Mouse (Mus musculus): ENCODE data around the gene Nox3.

Gene Nox3

DNA sequence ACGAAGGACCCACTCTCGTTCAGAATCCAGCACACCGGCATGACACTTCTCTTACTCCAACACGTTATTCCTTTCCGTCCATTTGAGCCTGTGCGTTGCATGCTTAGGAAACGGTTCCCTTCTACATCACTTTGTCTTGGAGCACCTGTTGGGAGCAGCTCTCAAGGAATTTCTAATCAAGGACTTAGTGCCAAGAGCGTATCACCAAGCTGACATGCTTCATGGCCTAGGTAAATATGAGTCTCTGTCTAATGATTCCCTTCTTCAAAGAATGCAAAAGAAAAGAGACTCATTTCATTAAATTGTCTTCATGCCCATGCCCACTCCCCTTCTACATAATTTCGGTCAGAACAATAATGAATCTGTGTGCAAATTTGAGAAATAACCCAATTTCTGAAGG, at the start of gene Nox3:
Gene Nox3 (minus strand): TSS at position 101 of the 400 bp plus-strand sequence.
- DNase-seq (ENCODE audit: low spot score), result no peak

DNA sequence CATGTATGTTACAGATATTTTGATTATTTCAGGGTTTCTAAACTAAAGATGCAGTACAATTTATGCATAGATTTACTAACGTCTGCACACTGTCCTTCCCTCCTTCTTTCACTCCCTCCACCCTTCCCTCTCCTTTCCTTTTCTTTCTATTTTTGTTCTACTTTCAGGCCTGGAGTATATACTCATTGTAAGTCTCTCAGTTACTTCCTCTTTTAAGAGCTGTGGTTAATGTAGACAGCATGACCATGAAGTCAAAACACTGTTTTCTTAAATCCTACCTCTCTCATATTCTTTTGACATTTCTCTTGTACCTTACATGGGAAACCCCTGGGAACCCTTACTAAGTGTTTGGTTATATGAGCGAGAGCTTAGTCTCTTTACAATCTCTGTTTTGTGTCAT, 48.3 kb upstream of the Nox3 start:
- DNase-seq (ENCODE audit: low spot score), result no peak

DNA sequence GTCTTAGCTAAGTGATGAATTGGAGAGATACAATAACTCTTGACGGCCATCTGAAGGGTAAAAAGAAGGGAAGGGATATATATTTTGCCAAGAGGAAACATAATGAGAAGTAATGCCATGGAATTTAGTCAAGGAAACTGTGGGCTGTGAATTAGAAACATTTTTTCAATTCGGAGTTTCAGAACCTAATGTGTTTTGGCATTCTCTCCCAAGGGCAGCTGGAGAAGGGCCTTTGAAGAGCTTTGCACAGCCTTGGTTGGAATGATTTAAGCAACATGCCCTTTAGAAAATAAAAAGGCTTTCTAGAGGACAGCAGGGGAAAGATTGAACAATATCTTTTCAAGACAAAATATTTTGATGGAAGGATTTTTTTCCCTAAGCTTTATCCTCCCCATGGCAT, 40.9 kb upstream of the Nox3 start:
- no peak for DNase-seq (ENCODE audit: low spot score)

DNA sequence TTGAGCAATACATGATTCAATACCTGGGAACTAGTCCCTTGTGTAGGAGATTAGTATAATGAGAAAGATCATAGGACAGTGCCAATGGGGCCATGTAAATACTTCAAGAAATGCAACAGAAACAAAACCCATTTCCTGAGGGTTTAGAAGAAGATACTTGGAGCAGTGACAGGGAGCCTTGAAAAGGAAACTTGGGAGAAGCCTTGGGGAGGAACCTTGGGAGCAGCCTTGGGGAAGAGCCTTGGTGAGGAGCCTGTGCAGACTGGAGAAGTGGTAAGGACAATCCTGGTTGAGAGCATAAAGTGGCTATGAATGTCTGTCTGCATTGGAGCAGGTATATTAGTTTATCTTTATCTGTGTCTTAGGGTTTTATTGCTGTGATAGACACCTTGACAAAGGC, 38.2 kb upstream of the Nox3 start:
- DNase-seq (ENCODE audit: low spot score), result no peak

DNA sequence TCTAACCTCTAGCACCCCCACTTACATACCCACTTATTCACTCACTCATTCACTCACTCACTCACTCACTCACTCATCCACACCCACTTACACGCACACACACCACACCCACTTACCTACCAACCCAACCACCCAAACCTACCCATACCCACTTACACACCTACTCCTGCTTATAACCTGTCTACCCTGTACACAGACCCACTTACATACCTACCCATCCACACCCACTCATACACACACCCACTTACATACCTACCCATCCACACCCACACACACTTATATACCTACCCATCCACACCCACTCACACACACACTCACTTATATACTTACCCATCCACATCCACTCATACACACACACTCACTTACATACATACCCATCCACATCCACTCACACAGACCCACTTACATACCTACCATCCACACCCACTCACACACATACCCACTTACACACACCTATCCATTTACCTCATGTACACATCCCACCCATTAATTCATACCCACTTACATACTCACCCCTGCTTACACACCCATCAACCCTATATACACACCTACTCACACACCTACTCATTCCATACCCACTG, 9.4 kb upstream of the Nox3 start:
- no peak for DNase-seq (ENCODE audit: low spot score)

DNA sequence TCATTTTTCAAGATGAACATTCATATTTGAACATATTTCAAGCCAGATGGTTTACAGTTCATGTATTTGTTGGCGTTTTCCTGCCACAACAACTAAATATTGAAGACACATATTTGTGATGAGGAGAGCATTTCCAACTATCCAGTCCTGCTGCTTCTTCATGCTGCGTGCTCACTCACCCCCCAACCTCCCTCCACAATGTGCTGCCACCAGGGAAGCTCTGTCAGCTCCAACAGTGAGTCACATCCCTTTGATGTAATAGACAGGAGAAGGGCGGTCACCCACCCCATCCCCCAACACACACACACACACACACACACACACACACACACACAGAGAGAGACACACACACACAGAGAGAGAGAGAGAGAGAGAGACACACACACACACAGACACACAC, 6.3 kb upstream of the Nox3 start:
- no peak for DNase-seq (ENCODE audit: low spot score)

DNA sequence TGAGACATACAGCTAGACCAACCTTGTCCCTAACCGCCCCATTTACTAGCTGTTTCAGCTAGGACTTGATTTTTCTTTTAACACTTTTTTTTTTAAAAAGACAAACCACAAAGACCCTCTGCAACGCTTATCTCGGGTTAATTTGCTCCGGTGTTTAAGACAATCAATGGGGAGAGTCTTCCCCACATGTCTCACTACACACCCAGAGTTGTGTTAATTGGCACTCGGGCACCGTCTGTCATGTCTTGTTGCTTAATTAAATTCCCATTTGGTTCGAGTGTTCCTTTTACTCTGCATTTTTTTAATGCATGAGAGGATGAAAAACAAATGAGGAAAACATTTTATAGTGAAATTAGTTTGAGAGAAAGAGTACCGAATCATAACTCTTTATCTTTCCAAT, 3.2 kb downstream of the Nox3 start:
- no peak for DNase-seq (ENCODE audit: low spot score)

DNA sequence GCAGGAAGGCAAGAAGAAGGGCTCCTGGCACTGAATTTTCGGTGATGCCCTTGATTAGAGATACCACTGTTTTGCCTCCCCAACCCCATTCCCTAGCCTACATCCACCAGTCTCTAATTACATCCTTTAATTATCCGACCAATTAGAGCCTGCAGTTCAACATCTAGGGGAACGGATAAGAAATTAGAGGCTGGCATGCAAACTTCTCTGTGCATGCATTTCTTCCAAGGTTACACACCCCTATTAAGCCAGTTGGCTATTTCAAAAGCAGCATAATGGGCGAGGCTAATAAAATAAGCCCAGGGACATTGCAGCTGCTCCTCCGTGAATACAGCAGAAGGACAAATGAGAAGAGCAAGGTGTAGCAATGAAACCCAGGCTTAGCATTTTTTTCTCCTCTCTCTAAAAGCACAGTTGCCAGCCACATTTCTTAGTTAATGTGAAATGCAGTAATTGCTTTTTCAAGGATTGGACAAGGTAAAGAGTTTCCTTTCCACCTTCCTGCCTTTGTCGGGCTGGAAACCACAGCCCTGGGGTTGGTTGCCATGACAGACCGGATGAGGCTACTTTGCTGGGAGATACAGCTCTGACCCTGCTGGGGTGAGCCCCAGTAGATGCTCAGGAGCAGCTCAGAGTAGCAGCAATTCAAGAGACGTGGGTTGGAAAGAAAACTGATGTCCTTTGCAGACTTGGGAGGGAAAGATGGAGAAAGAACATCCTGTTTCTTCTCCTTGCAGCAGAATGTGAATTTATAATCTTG, 5.4 kb downstream of the Nox3 start:
- no peak for DNase-seq (ENCODE audit: low spot score)

DNA sequence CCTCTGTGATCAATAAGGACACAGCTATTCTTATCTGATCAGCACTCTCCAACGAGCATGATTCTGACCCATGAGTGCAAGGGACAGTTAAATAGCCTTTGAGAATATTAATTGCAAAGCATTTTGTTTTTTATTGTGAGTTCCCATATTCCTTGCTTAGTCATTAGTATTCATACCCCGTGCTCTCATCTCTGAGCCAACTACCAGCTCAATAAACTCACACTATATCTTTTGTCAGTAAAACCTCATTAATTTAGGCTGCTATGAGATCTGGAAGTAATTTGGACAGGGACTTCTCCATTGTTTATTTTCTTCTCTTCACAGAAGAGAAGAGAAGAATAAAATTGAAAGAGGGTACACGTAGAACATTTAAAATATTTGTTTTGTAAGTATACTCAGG, 12.4 kb downstream of the Nox3 start:
- DNase-seq (ENCODE audit: low spot score), result no peak

DNA sequence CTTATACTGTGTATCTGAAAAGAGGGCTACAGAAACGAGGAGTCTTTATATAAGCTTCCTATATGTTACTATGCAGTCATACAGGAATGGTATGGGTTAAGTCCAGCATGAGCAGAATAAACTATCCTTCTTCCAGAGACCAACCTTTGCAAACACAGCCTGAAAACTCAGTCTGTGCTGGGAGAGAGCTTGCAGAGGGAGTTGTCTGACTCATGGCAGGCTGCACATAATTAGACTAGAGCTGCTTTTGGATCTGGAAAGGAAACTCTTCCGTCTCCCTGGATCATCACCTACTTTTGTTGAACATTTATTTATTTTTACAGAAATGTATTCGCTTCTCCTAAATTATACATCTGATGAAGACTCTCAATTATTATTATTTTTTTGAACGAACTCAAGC, 26.8 kb downstream of the Nox3 start:
- DNase-seq (ENCODE audit: low spot score), result no peak

DNA sequence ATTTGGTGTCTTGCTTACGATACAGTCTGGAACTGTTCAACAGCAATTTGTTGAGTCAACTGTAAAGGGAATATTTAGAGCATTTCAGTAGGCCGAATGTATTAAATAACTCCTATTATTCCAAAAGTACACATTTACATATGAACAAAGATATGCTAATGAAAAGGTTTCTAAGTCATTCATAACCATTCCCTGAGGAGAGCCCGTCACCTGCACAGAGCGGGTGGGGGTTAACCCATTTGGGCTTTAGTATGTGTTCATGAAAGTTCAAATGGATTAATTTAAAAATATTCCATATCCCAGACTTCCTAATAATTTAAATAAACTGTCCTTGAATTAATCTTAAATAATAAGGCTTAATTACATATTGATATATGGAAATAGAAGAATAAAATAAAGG, 28.8 kb downstream of the Nox3 start:
- DNase-seq (ENCODE audit: low spot score), result no peak

DNA sequence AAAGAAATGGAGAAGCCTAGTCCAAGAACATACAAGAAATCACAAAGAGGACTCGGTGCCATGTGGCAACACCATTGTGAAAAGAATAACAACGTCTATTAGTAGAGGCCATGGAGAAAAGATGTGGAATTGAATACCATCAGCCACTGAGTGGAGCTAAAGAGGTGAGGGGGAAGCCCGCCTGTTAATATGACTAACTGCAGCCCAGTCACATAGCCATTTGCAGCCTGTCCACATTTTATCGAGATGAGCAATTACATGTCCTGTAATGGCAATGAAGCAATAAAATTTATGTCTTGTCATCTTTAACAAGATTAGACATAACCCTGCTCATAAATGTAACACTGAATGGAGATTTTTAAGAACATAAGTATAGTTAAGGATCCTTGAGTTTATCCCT, 30.7 kb downstream of the Nox3 start:
- no peak for DNase-seq (ENCODE audit: low spot score)

DNA sequence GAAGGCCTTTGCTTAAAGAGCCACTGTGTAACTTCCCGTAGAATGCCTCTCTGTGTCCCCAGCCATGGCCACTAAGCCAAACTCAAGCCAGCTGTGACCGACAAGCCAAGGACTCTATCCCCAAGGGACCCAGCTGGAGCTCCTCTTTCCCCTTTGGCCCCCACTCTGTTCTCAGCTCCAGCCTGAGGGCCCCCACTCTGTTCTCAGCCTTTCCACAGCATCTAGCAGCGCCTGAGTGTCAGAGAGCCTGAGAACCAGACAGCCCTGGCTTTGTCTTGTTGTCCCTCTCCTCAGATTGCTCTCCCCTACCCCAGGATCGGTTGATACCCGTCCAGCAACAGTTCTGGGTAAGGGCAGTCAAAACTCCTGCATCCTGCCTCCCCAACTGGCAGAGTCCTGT, 36.6 kb downstream of the Nox3 start:
- DNase-seq (ENCODE audit: low spot score), result no peak

DNA sequence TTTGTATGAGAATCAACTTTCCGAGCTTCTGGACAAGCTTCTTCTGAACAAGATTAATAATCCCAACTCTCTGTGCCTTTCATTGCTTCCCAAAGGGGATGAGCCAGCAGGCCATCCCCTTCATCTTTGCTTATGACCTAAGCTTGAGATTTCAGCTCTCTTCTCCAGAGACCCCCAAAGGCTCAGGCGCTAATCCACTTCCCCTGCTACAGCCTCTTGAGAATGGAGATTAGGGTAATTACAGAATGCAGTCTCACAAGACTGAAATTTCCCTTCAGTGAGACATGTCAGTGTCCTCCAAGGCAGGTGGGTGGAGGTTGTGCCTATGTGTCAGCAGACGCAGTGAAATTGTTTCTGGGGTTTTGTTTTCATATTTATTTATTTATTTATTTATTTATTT, 45.7 kb downstream of the Nox3 start:
- DNase-seq (ENCODE audit: low spot score), result no peak

DNA sequence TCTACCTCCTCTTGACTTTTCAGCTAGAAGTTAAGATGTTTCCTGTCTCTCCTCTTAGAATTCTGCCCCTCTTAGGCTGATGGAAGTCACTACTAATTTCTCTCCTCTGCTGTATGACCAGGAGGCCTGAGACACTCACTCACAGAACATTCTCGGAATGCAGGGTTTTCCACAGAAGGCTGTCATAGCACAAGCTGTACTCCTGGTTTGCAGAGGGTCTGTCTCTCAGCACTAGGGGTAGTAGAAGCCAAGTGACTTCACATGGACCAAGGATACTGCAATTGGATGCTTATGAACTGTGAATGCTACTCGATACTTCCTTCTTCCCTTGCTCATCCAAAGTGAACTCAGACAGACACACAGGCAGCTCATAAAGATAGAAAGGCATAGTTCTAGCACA, 52.5 kb downstream of the Nox3 start:
- DNase-seq (ENCODE audit: low spot score), result no peak

DNA sequence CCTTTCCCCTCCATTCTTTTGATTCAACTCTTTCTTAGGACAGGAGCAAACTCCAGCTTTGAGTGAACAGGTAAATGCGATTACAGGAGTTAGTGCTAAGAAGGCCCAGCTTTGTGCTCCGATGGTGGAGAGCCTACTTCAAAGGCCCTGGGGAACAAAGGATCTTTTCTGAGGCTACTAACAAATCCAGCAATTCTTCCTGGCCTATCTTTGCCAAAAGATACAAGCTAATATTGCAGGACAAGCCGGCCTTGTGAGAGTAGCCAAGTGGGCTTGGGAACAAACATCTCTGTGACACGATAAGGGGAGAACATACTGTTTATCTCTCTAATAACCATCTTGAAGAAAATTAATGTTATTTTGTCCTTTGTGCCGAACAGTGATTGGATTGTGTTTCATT, 54.6 kb downstream of the Nox3 start:
- DNase-seq (ENCODE audit: low spot score), result no peak

DNA sequence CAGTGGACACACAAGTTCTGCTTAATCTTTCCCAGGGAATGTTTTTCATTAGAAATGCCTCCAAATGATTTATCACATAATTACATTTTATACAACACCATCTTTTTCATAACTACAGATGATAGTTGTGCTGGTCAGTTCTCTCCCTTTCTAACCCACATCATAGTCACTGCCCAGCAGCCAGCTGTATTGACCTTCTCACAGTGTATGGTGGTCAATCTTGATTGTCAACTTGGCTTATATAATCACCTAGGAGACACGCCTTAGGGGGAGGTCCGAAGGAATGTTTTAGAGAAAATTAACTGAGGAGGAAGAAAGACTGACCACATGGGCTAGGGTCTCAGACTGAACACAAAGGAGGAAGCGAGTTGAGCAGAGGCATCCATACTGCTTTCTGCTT, 57.3 kb downstream of the Nox3 start:
- DNase-seq (ENCODE audit: low spot score), result no peak

DNA sequence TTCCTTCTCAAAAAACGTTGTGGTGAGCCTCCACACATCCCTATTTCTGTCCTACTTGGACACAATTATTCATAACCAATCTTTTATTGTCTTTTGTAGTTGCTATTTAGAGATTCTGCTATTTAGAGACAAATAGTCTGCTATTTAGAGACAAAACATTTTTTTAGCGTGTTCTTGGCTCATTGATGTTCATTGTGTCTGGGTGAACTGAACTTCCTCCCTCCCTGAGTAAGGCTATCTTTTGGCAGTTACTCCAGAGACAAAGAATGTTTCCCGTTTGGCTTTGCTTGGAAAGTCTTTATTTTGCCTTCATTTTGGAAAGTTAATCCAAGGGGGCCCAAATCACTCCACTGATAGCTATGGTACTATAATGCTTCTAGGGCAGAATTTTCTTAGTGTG, 63.6 kb downstream of the Nox3 start:
- no peak for DNase-seq (ENCODE audit: low spot score)

DNA sequence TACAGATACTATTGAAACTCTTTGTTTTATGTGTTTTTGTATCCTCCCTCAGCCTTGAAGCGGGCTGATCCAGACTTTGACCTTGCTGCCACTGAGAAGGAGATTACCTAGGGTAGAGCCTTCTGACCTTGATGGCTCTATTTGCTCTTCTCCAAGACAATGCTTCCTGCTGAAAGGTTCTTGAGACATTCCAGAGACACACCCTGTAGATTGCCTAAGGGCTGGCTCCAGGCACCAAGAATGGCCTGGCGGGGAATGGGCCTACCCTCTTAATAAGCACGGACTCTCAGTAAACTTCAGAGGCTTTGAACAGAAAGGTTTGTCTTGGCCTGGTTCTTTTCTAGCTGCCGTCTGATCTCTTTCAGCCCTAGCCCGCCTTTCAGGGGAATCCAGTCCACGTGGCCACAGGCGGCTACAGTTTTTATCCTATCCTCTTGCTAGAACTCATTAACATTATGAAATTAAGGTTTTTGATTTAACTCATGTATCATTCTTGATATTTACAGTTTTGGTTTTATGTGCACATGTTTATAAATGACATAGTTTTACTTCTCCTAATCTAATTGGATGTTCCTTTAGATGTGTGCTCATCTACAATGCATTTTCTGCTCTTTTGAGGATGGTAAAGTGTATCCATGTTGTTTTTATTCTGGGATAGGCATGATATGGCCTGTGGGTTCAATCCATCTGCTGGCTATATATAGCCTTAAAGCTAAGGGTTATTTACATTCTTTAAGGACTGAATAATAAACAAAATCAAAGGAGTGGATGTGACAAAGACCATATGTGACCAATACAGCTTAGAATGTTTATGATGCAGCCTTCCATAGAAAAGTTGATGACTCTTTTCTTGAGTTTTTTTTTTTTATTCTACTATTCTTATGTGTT, 79.5 kb downstream of the Nox3 start:
- no peak for DNase-seq (ENCODE audit: low spot score)

DNA sequence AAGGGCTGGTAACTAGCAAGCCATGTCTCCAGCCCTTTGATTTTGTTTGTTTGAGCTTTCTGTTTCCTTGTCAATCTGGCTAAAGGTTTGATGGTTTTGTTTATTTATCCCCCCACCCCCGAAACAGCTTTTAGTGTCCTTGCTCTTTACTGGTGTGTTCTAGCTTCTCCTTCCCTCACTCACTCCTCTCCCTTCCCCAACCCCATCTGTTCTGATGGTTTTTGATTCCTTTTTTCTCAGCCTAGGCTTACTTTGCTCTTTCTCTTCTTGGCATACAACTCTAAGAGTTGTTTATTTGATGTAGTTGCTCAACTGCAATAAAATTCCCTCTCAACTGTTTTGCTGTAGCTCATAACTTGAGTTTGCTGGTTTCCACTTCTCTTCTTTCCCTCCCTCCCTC, 80.5 kb downstream of the Nox3 start:
- DNase-seq (ENCODE audit: low spot score), result no peak

DNA sequence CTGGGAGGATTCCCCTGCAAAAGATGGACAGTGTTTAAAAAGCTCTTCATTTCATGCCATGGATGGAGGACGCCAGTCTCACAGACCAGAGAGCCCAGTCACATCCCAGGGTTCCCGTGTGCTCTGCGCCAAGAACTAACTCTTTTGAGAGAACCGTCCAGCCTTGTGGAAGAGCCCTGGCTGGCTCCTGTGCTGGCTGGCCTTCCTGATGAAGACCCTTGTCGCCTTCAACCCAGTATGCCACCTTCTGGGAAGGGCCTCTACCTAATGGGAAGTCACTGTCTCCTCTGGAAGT, 84.3 kb downstream of the Nox3 start:
- no peak for DNase-seq (ENCODE audit: low spot score)

DNA sequence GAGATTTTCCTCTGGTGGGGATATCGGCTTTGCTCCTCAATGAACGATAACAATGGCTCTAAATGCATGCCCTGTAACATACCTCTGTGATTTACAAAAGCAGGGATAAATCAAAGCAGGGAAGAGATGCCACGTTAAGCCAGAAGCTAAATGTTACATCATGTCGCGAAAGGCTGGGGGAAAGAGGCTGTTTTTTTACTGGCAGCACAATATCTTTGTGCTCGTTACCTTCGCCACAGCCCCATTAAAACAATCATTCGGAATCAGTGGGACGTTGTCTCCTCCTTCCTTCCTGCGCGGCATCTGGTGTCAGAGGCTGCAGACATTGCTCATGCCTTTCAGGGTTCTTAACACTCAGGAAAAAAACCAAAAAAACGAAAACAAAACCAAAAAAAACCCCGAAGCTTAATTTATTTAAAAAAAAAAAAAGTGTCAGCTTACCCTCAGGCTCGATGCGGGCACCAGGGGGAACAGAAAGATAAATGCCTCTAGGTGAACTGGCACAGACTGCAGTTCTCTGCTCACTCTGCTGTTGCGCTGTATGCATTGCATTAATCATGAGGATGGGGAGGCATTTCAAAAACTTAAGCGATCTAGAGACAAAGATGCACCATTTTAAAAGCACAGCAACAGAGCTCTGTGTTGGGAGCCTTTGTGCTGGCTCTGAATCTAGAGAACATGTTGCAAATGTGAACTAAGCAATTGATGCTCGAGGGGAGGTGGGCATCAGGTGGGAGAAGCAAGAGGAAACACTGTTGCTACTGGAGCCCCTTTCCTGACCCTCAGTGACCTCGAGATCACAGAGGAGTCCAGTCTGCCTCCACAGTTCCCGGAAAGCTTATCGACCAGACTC, 84.9 kb downstream of the Nox3 start:
- DNase-seq (ENCODE audit: low spot score), result no peak

Data from urinary bladder, postnatal 25 days (tissue).